Mouse (Mus musculus): ENCODE measurements around the gene Abcb1b. TPM values are rescaled to one million over a fixed set of nuclear protein-coding genes. Genes with fewer than 3 reads are reported as not detected.
"Not testable (repeated sequence)": the region's sequence is repeated elsewhere in the genome, so short reads cannot be mapped to it uniquely, and the experiment has no call there.

Abcb1b gene
- 17.9 and 22.7 TPM in 2 replicates for total RNA-seq (2014; fragmentation: Nextera tagmentation)
- total RNA-seq (2017) = 29.6 and 35.2 TPM in 2 replicates

DNA sequence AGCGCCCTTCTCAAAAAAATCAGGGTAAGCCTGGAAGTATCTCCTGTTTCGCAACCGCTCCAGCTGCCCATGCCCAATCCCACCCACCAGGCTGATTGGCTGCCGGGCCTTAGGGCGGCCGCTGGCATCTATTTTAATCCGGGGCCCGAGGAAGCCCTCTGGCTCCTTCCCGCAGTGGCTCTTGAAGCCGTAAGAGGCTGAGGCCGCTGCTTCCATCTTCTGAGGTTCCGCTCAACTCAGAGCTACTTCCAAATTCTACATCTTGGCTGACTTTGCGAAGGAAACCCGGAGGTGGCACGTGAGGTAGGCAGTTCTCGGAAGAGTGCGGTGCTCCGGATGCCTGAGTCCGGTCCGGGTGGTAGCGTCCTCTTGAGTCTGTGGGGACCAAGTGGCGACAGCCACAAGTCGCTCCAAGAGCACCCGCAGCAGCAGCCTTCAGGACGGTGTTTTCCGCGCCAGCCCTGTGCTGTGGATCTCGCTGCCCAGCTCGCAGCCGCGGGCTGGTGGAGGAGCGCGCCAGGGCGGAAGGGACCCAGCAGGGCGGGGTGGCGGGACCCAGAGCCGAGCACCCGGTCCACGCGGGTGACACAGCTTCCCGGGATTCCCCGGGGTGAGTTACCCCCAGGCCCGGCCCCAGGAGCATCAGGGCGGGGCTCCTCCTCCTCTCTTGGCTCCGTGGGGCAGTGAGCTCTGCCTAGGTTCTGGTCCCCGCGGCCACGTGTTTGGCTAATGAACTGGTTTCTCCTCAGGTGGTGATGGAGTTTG, at the start of gene Abcb1b:
Gene Abcb1b, plus strand, starts transcription at position 161 of the 765 bp plus-strand sequence.
- peak; percentile 94 for ATAC-seq (replicated peaks; ENCODE audit: poor library complexity, severe bottlenecking)

DNA sequence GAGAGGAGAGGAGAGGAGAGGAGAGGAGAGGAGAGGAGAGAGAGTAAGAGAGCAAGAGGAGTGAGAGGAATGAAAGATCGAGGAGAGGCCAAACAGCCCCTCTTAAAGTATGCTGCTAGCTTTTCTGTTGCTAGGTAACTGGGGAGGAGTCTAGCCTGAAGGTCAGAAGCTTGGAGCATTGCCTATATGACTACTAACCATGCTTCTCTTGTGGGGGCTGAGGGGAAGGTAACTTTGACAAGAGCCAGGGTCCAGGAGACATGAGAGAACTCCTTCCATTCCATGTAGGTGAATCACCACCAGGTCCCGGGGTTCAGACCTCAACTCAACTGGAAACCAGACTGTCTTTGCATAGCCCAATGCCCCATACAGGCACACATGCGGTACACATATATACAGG, 25.1 kb upstream of the Abcb1b start:
- ATAC-seq (replicated peaks; ENCODE audit: poor library complexity, severe bottlenecking) = no peak

DNA sequence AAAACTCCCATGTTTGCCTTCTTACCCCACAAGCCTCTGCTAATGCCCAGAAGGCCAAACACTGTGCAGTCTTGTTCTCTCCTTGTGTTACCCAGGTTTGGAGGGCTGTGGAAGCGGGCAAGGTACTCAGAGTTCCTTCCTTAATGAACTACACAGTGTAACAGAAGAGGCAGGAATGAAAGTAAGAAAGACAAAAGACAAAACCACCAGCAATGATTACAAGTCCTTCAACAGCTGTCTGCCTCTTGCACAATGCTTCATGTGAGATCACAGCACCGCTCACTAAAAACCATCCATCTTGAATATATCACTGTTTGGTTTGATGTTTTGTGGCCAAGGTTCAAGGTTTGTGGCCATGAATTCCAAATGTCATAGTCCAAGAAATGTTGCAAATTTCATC, 19.6 kb upstream of the Abcb1b start:
- ATAC-seq (replicated peaks; ENCODE audit: poor library complexity, severe bottlenecking) = peak; percentile 67

DNA sequence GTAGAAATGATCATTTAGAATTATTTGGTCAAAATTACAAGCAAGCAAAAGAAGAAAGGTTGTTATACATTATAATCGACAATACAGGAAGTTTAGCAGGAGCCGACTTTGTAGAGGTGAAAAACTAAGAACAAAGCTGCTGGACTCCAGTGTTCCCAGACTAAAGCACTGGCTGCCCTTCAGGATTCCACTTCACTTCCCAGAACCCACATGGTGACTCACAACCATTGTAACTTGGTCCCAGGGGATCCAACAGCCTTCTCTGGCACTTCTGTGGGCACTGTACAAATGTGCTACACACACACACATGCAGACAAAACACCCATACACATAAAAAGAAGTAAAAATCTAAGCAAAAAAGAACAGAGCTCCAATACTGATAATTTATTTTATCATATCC, 19.2 kb upstream of the Abcb1b start:
- ATAC-seq (replicated peaks; ENCODE audit: poor library complexity, severe bottlenecking) = no peak

DNA sequence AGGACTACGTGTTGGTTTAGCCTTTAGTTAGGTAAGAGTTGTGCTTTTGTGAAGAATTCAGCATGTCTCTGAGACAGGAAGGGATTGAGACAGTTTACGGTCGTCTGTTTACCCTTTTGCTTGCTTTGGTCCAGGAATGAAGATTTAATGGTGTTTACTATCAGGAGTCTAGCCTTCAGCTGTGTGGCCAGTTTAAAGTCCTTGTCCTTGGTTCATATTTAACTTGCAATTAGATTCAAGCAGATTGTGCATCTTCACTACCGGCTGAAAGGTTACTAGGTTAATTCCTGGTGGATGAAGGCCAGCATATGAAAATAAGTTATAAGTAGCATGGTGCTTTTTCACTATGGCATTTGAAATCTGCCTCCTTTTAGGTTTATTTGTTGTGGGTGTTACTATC, 5.7 kb upstream of the Abcb1b start:
- no peak for ATAC-seq (replicated peaks; ENCODE audit: poor library complexity, severe bottlenecking)

DNA sequence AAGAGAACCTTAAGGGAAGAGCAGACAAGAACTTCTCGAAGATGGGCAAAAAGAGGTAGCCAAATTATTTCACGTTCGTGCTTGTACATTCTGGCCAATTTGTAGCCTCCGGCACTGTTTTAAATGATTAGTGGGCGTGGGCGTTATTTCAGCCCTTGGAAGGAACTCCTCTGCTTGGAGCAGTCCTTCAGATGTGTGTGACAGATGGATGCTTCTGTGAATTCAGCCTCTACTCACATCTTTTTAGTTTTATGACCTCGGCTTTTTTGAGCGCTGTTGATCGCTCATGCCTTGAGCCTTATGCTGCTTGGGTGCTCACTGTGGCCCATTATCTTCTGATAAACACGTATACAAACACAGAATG, 787 bp downstream of the Abcb1b start:
- ATAC-seq (replicated peaks; ENCODE audit: poor library complexity, severe bottlenecking) = no peak

DNA sequence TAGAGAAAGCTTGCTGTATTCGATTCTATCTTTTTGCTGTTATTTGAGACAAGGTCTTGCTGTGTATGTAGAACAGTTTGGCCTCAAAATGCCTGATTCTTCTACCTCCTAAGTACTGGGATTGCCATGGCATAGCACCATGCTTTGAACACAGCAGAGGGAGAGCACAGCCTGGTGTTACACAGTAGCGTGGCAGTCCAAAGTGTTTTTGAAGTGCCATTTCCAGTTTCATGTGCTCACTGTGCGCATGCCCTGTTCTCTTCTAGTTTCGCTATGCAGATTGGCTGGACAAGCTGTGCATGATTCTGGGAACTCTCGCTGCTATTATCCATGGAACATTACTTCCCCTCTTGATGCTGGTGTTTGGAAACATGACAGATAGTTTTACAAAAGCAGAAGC, 7.8 kb downstream of the Abcb1b start:
- ATAC-seq (replicated peaks; ENCODE audit: poor library complexity, severe bottlenecking) = peak; percentile 83

DNA sequence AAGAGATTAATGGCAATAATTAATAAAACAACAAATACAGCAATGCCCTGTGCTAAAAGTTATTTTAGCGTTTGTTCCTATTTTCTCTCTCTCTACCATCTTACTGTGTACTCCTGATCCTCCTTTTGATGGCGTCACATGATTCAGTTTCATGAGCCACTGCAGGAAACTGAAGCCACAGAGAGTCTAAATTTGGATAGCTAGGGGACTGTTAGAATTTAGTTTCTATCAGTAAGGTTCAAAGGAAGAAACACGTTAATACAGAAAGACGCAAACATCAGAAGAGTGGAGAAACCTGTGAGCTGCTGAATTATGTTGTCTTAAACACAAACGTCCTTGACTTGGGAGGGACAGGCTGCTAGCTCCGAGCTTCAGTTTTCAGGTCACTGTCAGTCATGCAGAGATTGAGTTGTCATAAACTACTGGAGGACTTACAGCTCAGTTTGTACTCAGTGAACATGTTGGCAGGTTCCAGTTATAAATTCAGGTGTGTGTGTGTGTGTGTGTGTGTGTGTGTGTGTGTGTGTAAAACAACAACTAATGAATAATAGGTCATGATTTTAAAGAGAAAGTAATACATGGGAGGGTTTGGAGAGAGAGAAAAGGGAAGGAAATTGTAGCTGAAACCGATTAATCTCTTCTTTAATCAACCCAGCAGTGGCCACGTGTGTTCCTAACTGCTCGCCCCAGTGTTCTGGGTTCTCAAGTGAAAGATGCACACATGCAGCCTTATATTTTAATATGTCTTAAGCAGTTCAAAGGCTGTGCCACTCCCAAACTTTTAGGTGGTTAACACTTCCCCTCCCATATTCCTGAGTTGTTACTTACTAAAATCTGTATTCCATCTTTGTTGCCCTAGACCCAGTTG, 9.4 kb downstream of the Abcb1b start:
- peak; percentile 77 for ATAC-seq (replicated peaks; ENCODE audit: poor library complexity, severe bottlenecking)

DNA sequence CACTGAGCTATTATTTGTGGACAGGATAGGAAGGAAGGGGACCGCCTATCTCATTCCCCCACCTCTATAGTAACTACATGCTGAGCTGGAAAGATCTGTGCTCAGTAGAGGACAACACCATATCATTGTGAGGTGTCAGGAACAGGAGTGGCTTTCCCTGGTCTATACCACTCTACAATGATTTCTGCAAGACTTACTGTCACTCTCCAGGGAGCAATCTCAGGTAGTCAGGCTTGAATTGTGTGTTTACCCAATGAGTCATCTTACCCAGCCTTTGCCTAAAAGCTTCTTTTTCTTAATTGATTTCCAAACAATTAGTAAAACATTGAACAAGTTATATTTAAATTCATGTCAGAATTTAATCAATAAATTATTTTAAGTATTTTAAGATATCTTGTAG, 15.9 kb downstream of the Abcb1b start:
- ATAC-seq (replicated peaks; ENCODE audit: poor library complexity, severe bottlenecking) = no peak

DNA sequence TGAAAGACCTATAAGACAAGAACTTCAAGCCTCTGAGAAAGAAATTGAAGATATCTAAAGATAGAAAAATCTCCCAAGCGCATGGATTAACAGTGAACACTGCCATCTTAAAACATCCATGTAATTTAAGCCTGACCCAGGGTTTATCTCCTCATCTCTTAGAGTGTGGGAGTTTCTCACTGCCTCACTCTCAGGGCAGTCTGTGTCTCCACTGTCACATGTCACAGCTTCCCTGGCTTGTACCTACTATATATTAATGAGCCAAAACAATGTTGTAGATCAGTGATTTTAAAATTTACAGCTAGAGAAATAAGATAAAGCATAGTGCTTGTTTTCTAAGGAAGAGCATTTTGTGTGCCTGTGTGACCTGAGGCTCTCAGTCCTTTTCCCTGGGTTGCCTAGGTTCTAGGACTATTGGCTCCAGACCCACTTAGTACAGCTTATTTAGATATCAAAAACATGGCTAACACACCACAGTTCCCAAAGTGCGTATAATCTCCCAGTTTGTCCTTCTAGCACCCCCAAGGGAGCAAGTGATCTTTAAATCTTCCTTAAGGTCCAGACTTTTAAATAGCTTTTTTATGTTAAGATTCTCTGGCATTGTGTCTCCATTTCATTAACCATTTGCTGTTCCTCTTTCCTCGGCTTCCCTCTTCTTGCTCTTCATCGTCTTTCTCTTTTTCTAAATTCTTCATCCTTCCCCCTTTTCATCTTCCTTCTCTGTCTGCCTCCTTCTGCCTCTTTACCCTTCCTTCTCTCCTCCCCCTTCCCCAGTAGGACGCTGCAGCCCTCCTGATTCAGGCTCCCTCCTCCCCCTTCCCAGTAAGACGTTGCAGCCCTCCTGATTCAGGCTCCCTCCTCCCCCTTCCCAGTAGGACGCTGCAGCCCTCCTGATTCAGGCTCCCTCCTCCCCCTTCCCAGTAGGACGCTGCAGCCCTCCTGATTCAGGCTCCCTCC, 22.0 kb downstream of the Abcb1b start:
- ATAC-seq (replicated peaks; ENCODE audit: poor library complexity, severe bottlenecking) = no peak

DNA sequence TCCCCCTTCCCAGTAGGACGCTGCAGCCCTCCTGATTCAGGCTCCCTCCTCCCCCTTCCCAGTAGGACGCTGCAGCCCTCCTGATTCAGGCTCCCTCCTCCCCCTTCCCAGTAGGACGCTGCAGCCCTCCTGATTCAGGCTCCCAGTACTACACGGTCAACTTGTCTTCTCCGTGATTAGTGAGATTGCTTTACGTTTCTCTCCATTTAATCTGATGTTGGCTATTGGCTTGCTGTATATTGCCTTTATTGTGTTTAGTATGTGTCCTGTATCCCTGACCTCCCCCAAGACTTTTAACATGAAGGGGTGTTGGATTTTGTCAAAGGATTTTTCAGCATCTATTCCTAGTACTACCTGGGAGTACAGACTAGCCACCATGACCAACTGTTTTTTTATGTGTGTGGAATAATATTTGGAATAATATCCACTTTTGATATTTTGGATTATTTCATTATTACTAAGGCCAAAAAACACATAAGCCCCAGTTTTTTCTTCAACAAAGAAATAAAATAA, 22.7 kb downstream of the Abcb1b start:
- not testable (repeated sequence) for ATAC-seq (replicated peaks; ENCODE audit: poor library complexity, severe bottlenecking)

DNA sequence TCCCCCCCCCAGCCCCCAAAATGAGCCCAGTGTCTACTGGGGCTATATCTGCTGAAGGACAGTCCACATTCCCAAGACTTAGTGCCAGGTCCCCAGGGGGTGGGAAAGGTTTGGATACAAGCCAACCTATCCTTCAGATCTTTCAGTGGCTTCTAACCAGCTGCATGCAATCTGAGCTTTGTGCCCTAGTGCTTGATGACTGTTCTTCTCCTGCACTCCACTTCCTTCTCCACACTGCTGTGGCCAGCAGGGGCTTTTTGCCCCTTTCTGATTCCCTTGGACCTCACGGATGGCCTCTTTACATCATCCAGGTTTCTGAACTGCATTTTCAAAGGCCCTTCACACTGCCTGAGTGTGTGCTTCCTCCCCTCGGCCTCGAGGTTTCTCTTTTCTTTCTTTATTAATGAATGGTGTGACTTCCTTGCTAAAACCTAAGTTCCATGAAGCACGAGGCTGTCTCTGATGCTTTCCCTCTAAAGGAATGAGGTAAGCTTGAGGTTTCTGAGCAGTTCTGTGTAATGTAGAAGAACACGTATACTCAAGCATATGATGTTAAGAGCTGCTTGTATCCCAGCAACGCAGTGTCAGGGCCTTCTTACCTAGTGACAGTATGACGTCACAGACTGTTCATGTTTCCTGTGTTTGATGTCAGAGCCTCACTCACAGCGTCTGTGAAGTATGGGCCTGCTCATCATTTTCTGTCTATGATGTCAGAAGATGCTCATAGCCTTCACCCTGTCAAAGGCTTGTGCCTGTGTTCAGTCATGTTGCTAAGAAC, 40.9 kb downstream of the Abcb1b start:
- ATAC-seq (replicated peaks; ENCODE audit: poor library complexity, severe bottlenecking) = no peak

DNA sequence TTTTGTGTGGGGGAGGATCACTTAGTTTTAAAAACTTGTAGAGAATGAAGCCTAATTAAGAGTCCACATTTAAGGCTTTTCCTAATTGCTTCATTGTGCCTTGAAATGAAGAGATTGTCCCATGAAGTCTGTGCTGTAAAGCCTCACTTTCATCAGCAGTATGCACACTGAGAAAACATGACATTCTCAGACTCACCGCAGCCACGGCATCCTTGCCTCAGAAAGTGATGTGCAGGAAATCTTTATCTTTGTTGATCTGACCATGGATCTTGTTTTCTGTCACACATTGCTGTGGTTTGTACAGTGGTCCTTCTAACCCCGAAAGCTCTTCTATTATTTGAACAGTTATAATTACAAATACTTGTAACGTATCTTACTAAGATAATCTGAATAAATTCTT, 41.7 kb downstream of the Abcb1b start:
- no peak for ATAC-seq (replicated peaks; ENCODE audit: poor library complexity, severe bottlenecking)

DNA sequence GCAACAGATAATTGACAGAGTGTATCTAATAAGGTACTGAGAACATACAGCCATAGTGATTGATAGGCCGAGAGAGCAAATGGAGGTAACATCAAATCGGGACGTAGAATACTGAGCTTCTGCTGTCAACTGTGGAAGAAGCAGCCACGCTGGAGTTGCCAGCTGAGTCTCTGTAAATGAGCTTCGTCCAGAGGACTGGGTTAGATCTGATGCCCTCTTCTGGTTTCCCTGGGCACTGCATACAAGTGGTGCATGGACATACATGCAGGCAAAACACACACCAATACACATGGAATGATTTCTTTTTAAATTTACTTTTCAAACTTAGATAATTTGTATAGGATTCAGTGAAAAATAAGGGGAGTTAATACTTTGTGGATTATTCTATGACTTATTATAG, 42.9 kb downstream of the Abcb1b start:
- ATAC-seq (replicated peaks; ENCODE audit: poor library complexity, severe bottlenecking) = peak; percentile 94

DNA sequence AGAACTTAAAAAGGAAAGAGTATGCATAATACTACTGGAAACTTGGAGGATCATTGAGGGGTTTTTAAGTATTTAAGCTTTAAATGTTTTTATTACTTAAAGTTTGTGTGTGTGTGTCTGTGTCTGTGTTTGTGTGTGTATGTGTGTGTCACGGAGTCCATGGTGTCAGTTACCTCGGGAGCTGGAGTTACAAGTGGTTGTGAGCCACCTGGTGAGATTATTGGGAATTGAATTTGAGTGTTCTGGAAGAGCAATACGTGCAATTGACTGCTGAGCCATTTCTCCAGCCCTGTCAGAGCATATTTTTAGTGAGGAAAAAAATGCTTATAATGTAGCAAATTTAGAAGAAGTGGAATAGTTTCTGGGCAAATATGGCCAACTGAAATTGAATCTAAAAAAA, 44.9 kb downstream of the Abcb1b start:
- no peak for ATAC-seq (replicated peaks; ENCODE audit: poor library complexity, severe bottlenecking)

DNA sequence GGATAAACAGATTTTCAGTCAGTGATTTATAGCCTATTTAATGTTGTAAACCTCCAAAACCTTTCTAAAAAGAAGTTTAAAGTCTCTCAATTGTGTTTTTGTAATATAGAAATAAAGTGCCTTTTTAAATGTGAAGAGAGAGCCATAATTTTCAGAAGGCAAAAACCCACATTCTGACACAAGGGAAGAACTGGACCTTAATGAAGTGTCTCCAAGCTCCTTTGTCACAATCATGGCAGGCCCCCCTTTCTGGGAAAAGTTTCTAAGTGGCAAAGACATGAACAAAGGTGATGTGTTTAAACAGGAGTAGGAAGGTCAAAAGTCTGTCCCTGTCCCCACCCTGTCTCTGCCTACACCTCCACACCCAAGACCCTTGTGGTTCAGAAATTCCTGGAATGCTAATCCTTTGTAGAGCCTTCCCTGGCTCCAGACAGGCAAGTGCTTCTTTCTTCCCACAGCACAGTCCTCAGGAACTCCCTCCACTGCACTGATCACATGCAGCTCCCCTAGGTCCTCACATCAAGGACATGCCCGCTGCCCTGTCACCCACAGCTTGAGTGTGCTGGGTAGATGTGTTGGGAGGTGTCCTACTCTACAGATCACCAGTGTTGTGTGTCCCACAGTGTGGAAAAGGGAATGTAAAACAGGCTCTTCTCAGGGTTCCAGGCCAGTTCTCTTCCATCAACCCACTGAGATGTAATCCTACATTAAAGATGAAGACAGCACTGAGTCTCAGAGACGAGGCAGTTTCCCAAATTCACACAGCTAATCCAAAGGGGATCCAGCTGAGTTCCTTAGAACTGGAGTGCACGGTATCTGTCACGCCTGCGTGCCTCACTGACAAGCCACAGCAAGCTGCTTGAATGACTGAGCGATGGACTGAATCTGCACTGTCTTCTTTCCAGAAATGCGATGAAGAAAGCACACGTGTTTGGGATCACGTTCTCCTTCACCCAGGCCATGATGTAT, 50.9 kb downstream of the Abcb1b start:
- ATAC-seq (replicated peaks; ENCODE audit: poor library complexity, severe bottlenecking) = not testable (repeated sequence)

DNA sequence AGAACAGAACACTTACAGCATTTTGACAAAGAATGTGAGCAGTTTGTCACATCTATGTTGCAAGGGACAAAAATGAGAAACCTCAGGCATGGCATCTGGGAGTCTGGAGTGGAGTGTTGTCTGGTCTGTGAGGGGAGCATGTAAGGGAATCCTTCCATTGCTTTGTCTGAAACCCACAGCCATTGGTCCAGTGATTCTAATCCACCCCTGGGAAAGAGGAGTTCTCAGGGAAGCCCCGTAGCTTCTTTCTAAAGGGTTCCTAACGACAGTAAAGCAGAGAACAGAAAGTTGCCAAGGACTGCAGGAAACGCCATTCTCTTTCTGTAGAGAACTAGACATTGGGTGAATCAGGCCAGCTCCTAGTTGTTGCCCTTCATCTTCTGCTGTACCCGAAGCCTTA, 52.9 kb downstream of the Abcb1b start:
- ATAC-seq (replicated peaks; ENCODE audit: poor library complexity, severe bottlenecking) = no peak

DNA sequence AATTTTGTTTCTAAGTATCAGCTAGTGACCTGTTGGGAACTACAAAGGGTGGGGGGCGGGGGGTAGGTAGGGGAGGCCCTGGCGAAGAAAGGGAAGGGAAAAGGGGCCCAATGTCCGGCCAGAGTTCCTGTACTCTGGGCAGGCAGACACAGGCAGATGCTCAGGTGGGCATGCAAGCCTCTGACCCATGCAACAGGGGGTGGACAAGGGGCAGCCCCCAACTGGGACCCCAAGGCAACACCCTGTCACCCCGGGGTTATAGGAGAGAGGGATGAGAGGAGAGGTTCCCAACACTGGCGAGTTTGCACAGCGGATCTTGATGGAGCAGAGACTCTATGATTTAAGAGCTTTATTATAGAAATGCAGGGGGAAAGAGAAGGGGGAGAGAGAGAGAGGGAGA, 59.3 kb downstream of the Abcb1b start:
- ATAC-seq (replicated peaks; ENCODE audit: poor library complexity, severe bottlenecking) = no peak
